Mouse (Mus musculus) erythroid progenitor cell, adult 5-6 weeks (primary cell): Measurements from ENCODE around the gene Sprr1b. TPM values are rescaled to one million over a fixed set of nuclear protein-coding genes. Genes with fewer than 3 reads are reported as not detected.
"Not testable (repeated sequence)": the region's sequence is repeated elsewhere in the genome, so short reads cannot be mapped to it uniquely, and the experiment has no call there.

ENCODE experiments used
- ATAC-seq: replicated peaks from 2 replicates; pipeline ENCODE4 v1.8.0; 2016; ENCODE audit warnings: moderate number of reproducible peaks, mild to moderate bottlenecking, moderate TSS enrichment, inconsistent platforms; ENCODE audit not compliant: poor library complexity, low FRiP score, severe bottlenecking
- total RNA-seq, 2 experiments: library from RNA; stranded (forward) in 1 of 2; stranded (reverse) in 1 of 2; fragments of 150-400 nt in 1 of 2; fragments of 186-747, 209-891 nt in 1 of 2; gene quantifications; 2 replicates each; pipeline versions ENCODE4 v1.2.3 to v1.2.4; 2015 to 2017; ENCODE audit warnings: low replicate concordance in 2 of 2

The Sprr1b gene
- total RNA-seq (2015; ENCODE audit: low replicate concordance) (not detected in 2 replicates), total RNA-seq (2017; ENCODE audit: low replicate concordance) (not detected in 2 replicates)

- ATAC-seq, result no peak
Measured at GRCm38 (mm10) chr3:92438689-92439088, at the start of gene Sprr1b. Gene Sprr1b (minus strand): TSS chr3:92438789.

GRCm38 (mm10) chr3:92486307-92486706, 47.7 kb upstream of the Sprr1b start:
- ATAC-seq, result no peak

GRCm38 (mm10) chr3:92485863-92486262, 47.3 kb upstream of the Sprr1b start, which contains the start of gene Sprr1a:
Gene Sprr1a (minus strand): TSS chr3:92485895.
- no peak for ATAC-seq

- not testable (repeated sequence) for ATAC-seq
Measured at GRCm38 (mm10) chr3:92481249-92481648, 42.7 kb upstream of the Sprr1b start.

GRCm38 (mm10) chr3:92470111-92470510, 31.5 kb upstream of the Sprr1b start:
- ATAC-seq, result no peak

GRCm38 (mm10) chr3:92467424-92467823, 28.8 kb upstream of the Sprr1b start:
- no peak for ATAC-seq

- no peak for ATAC-seq
Measured at GRCm38 (mm10) chr3:92466576-92466975, 28.0 kb upstream of the Sprr1b start.

GRCm38 (mm10) chr3:92458620-92459019, 20.0 kb upstream of the Sprr1b start, which contains the start of gene Sprr3:
Gene Sprr3 (minus strand): TSS chr3:92458720.
- ATAC-seq, result no peak

- ATAC-seq, result no peak
Measured at GRCm38 (mm10) chr3:92455151-92455550, 16.6 kb upstream of the Sprr1b start.

- no peak for ATAC-seq
Measured at GRCm38 (mm10) chr3:92440177-92440576, 1.6 kb upstream of the Sprr1b start.

- no peak for ATAC-seq
Measured at GRCm38 (mm10) chr3:92432282-92432681, 6.3 kb downstream of the Sprr1b start, which contains the start of gene Sprr2k. Gene Sprr2k (plus strand): TSS chr3:92432582.

- ATAC-seq, result no peak
Measured at GRCm38 (mm10) chr3:92429323-92429722, 9.3 kb downstream of the Sprr1b start, which contains the start of gene Gm9774. Gene Gm9774 (minus strand): TSS chr3:92429423.

- no peak for ATAC-seq
Measured at GRCm38 (mm10) chr3:92417782-92418181, 20.8 kb downstream of the Sprr1b start, which contains the start of gene Sprr2j-ps. Gene Sprr2j-ps (plus strand): TSS chr3:92418082.

- ATAC-seq, result no peak
Measured at GRCm38 (mm10) chr3:92407691-92408090, 30.9 kb downstream of the Sprr1b start, which contains the start of gene Sprr2i. Gene Sprr2i (plus strand): TSS chr3:92407991.

GRCm38 (mm10) chr3:92394301-92394700, 44.3 kb downstream of the Sprr1b start:
- ATAC-seq, result no peak

Other genes starting within 250 kb of the Sprr1b start
- not detected in 2 replicates for gene Sprr2a1, start 223.0 kb downstream of the Sprr1b start, total RNA-seq (2015; ENCODE audit: low replicate concordance)
- not detected in 2 replicates for gene Sprr2a1, start 223.0 kb downstream of the Sprr1b start, total RNA-seq (2017; ENCODE audit: low replicate concordance)
- not detected in 2 replicates for gene Sprr2a2, start 222.9 kb downstream of the Sprr1b start, total RNA-seq (2015; ENCODE audit: low replicate concordance)
- 0.77 TPM in 1 of 2 replicates, not detected in the other for gene Sprr2a2, start 222.9 kb downstream of the Sprr1b start, total RNA-seq (2017; ENCODE audit: low replicate concordance)
- gene Sprr2a3, start 153.4 kb downstream of the Sprr1b start, total RNA-seq (2015; ENCODE audit: low replicate concordance), result not detected in 2 replicates
- gene Sprr2a3, start 153.4 kb downstream of the Sprr1b start, total RNA-seq (2017; ENCODE audit: low replicate concordance), result not detected in 2 replicates
- gene Sprr2b, start 122.2 kb downstream of the Sprr1b start, total RNA-seq (2015; ENCODE audit: low replicate concordance), result not detected in 2 replicates
- not detected in 2 replicates for gene Sprr2b, start 122.2 kb downstream of the Sprr1b start, total RNA-seq (2017; ENCODE audit: low replicate concordance)
- gene Sprr2d, start 99.6 kb downstream of the Sprr1b start, total RNA-seq (2015; ENCODE audit: low replicate concordance), result not detected in 2 replicates
- not detected in 2 replicates for gene Sprr2d, start 99.6 kb downstream of the Sprr1b start, total RNA-seq (2017; ENCODE audit: low replicate concordance)
- not detected in 2 replicates for gene Sprr2e, start 86.6 kb downstream of the Sprr1b start, total RNA-seq (2015; ENCODE audit: low replicate concordance)
- not detected in 2 replicates for gene Sprr2e, start 86.6 kb downstream of the Sprr1b start, total RNA-seq (2017; ENCODE audit: low replicate concordance)
- gene Sprr2f, start 73.6 kb downstream of the Sprr1b start, total RNA-seq (2015; ENCODE audit: low replicate concordance), result not detected in 2 replicates
- not detected in 2 replicates for gene Sprr2f, start 73.6 kb downstream of the Sprr1b start, total RNA-seq (2017; ENCODE audit: low replicate concordance)
- gene Sprr2h, start 53.1 kb downstream of the Sprr1b start, total RNA-seq (2015; ENCODE audit: low replicate concordance), result not detected in 2 replicates
- gene Sprr2h, start 53.1 kb downstream of the Sprr1b start, total RNA-seq (2017; ENCODE audit: low replicate concordance), result not detected in 2 replicates
- not detected in 2 replicates for gene Sprr2i, start 30.8 kb downstream of the Sprr1b start, total RNA-seq (2015; ENCODE audit: low replicate concordance)
- not detected in 2 replicates for gene Sprr2i, start 30.8 kb downstream of the Sprr1b start, total RNA-seq (2017; ENCODE audit: low replicate concordance)
- gene Sprr2j-ps, start 20.7 kb downstream of the Sprr1b start, total RNA-seq (2015; ENCODE audit: low replicate concordance), result not detected in 2 replicates
- gene Sprr2j-ps, start 20.7 kb downstream of the Sprr1b start, total RNA-seq (2017; ENCODE audit: low replicate concordance), result not detected in 2 replicates
- 2.1 and 8.6 TPM in 2 replicates for gene Gm9774, start 9.4 kb downstream of the Sprr1b start, total RNA-seq (2015; ENCODE audit: low replicate concordance)
- 2.3 and 3.0 TPM in 2 replicates for gene Gm9774, start 9.4 kb downstream of the Sprr1b start, total RNA-seq (2017; ENCODE audit: low replicate concordance)
- gene Sprr2k, start 6.2 kb downstream of the Sprr1b start, total RNA-seq (2015; ENCODE audit: low replicate concordance), result not detected in 2 replicates
- gene Sprr2k, start 6.2 kb downstream of the Sprr1b start, total RNA-seq (2017; ENCODE audit: low replicate concordance), result not detected in 2 replicates
- not detected in 2 replicates for gene Sprr3, start 19.9 kb upstream of the Sprr1b start, total RNA-seq (2015; ENCODE audit: low replicate concordance)
- not detected in 2 replicates for gene Sprr3, start 19.9 kb upstream of the Sprr1b start, total RNA-seq (2017; ENCODE audit: low replicate concordance)
- not detected in 2 replicates for gene Sprr1a, start 47.1 kb upstream of the Sprr1b start, total RNA-seq (2015; ENCODE audit: low replicate concordance)
- gene Sprr1a, start 47.1 kb upstream of the Sprr1b start, total RNA-seq (2017; ENCODE audit: low replicate concordance), result not detected in 2 replicates
- not detected in 2 replicates for gene Sprr4, start 61.7 kb upstream of the Sprr1b start, total RNA-seq (2015; ENCODE audit: low replicate concordance)
- not detected in 2 replicates for gene Sprr4, start 61.7 kb upstream of the Sprr1b start, total RNA-seq (2017; ENCODE audit: low replicate concordance)
- gene 2310046K23Rik, start 95.7 kb upstream of the Sprr1b start, total RNA-seq (2015; ENCODE audit: low replicate concordance), result not detected in 2 replicates
- gene 2310046K23Rik, start 95.7 kb upstream of the Sprr1b start, total RNA-seq (2017; ENCODE audit: low replicate concordance), result not detected in 2 replicates
- gene Ivl, start 134.9 kb upstream of the Sprr1b start, total RNA-seq (2015; ENCODE audit: low replicate concordance), result not detected in 2 replicates
- gene Ivl, start 134.9 kb upstream of the Sprr1b start, total RNA-seq (2017; ENCODE audit: low replicate concordance), result 0.39 TPM in 1 of 2 replicates, not detected in the other
- gene Smcp, start 150.2 kb upstream of the Sprr1b start, total RNA-seq (2015; ENCODE audit: low replicate concordance), result not detected in 2 replicates
- gene Smcp, start 150.2 kb upstream of the Sprr1b start, total RNA-seq (2017; ENCODE audit: low replicate concordance), result not detected in 2 replicates
- gene 2210017I01Rik, start 168.7 kb upstream of the Sprr1b start, total RNA-seq (2015; ENCODE audit: low replicate concordance), result not detected in 2 replicates
- not detected in 2 replicates for gene 2210017I01Rik, start 168.7 kb upstream of the Sprr1b start, total RNA-seq (2017; ENCODE audit: low replicate concordance)
- not detected in 2 replicates for gene Lce6a, start 182.9 kb upstream of the Sprr1b start, total RNA-seq (2015; ENCODE audit: low replicate concordance)
- not detected in 2 replicates for gene Lce6a, start 182.9 kb upstream of the Sprr1b start, total RNA-seq (2017; ENCODE audit: low replicate concordance)
- gene Lce1a1, start 209.5 kb upstream of the Sprr1b start, total RNA-seq (2015; ENCODE audit: low replicate concordance), result not detected in 2 replicates
- not detected in 2 replicates for gene Lce1a1, start 209.5 kb upstream of the Sprr1b start, total RNA-seq (2017; ENCODE audit: low replicate concordance)
- not detected in 2 replicates for gene Lce1b, start 218.1 kb upstream of the Sprr1b start, total RNA-seq (2015; ENCODE audit: low replicate concordance)
- not detected in 2 replicates for gene Lce1b, start 218.1 kb upstream of the Sprr1b start, total RNA-seq (2017; ENCODE audit: low replicate concordance)
- not detected in 2 replicates for gene Lce1a2, start 231.5 kb upstream of the Sprr1b start, total RNA-seq (2015; ENCODE audit: low replicate concordance)
- not detected in 2 replicates for gene Lce1a2, start 231.5 kb upstream of the Sprr1b start, total RNA-seq (2017; ENCODE audit: low replicate concordance)
- gene Lce1c, start 240.5 kb upstream of the Sprr1b start, total RNA-seq (2015; ENCODE audit: low replicate concordance), result not detected in 2 replicates
- not detected in 2 replicates for gene Lce1c, start 240.5 kb upstream of the Sprr1b start, total RNA-seq (2017; ENCODE audit: low replicate concordance)
- gene Lce1d, start 248.4 kb upstream of the Sprr1b start, total RNA-seq (2015; ENCODE audit: low replicate concordance), result not detected in 2 replicates
- not detected in 2 replicates for gene Lce1d, start 248.4 kb upstream of the Sprr1b start, total RNA-seq (2017; ENCODE audit: low replicate concordance)